Mouse (Mus musculus) E14TG2a.4 (cell line): Measurements from ENCODE around the gene Arhgef28.

Source experiments
- CTCF ChIP-seq: conservative IDR thresholded peaks from 2 replicates; pipeline ENCODE4 v1.5.1; 2014; ENCODE audit warnings: low read length
- NANOG ChIP-seq: IDR thresholded peaks from 2 replicates; pipeline ENCODE4 v1.6.1; 2014; ENCODE audit warnings: borderline replicate concordance, low read length, mixed read lengths

DNA sequence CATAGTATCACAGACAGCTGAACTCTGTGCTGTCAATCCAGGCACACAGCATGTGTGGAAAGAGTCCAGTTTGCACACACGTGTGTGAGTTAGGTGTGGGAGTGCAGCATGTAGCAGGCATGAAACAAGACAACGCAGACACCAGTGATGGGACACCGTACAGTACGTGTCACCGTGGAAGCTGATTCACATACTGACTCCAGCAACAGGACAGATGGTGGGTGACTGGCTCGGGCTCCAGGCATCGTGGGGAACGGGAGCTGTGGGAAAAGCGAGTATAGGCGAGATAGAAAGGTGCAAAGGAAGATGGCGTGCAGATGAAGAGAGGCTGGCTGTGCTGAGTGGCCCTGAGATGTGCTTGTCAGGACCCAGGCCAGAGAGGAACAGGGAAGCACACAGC lies 23.9 kb downstream of the Arhgef28 start:
- TF ChIP-seq CTCF (no peak), NANOG (no peak)
